Mouse (Mus musculus): ENCODE data around the gene Gpx1.

Gene Gpx1

DNA sequence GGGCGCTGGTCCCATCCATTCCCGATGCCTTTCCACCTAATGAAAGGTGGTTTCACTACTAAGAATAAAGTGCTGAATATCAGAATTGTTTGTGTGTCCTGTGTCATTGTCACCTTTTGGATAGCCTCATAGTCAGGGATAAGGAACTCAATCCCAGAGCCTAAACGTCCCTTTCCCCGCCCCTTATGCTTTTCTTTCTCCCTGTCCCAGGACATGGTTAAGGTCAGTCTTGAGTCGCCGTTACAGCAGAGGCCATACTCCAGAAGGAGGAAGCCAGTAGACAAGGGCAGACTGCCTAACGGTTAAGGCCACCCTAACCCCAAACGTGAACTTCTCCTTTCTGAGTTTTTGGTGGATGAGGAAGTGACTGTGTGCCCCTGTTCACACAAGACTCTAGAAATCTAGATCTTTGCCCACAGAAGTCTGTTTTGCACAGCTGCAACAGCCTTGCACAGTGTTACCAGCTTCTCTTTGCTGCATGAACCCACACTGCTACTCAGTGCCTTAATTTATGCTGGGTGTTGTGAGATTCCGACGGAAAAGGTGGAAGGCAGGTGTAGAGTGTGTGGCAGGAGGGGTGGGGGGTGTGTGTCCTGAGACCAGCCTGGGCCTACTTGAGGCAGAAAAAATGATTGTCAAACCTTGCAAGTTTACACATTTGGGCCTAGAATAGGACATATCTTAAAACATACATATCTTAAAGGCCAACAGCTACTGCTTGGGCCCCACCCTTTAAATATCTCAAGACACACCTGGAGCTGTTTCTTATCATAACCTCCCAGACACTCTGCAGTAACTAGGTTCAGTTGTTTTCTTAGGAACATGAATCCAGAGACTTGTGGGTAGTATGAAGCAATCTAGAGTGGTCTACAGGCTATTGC is 1.8 kb downstream of the Gpx1 start:
- DNase-seq (ENCODE audit: low read depth) = peak; percentile 73

GRCm38 (mm10) chr9:108341139-108341475 is 2.4 kb downstream of the Gpx1 start:
- DNase-seq (ENCODE audit: low read depth) = no peak

- DNase-seq (ENCODE audit: low read depth) = no peak
Observed at GRCm38 (mm10) chr9:108341801-108342200, 3.1 kb downstream of the Gpx1 start.

GRCm38 (mm10) chr9:108342301-108342831 is 3.7 kb downstream of the Gpx1 start:
- DNase-seq (ENCODE audit: low read depth) = peak; percentile 44

DNA sequence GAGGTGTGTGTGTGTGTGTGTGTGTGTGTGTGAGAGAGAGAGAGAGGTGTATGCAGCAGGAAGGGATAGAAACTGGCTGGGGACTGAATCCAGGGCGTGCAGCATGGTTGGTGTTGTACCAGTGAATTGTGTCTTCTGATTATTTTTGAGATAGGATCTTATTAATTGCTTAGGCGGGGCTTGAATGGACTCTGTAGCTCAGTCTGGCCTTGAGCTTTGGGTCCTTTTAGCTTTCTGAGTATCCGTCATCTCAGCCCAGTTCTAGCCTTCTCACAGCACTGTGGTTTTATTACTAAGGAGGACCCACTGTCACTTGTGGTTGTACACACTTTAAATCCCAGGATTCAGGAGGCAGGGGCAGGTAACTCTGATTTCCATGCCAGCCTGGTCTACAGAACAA is 4.6 kb downstream of the Gpx1 start:
- no peak for DNase-seq (ENCODE audit: low read depth)

- DNase-seq (ENCODE audit: low read depth) = no peak
Observed at GRCm38 (mm10) chr9:108343835-108344234, 5.1 kb downstream of the Gpx1 start.

DNA sequence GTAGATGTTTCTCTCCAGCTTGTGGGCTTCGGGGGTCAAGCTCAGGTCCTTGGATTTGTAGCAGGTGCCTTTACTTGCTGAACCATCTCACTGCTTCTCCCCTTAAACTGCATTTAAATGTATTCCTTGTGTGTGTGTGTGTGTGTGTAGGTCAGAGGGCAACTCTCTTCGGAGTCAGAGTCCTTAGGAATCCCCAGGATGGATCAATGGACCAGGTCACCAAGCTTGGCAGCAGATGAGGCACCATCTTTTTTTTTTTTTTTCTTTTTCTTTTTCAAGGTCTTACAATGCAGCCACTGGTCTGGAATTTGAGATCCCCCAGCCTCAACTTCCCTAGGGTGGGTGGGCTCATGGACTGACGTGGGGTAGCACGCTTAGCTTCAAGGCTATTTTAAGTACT is 5.8 kb downstream of the Gpx1 start:
- no peak for DNase-seq (ENCODE audit: low read depth)

GRCm38 (mm10) chr9:108347024-108347423 is 8.3 kb downstream of the Gpx1 start:
- no peak for DNase-seq (ENCODE audit: low read depth)

GRCm38 (mm10) chr9:108347540-108348289 is 9.0 kb downstream of the Gpx1 start, which contains the start of gene Usp4:
Gene Usp4, plus strand, starts transcription at chr9:108347853.
- peak; percentile 62 for DNase-seq (ENCODE audit: low read depth)

- DNase-seq (ENCODE audit: low read depth) = no peak
Observed at GRCm38 (mm10) chr9:108348290-108348680, 9.6 kb downstream of the Gpx1 start.

- no peak for DNase-seq (ENCODE audit: low read depth)
Observed at GRCm38 (mm10) chr9:108349727-108350126, 11.0 kb downstream of the Gpx1 start.

- DNase-seq (ENCODE audit: low read depth) = no peak
Observed at GRCm38 (mm10) chr9:108378234-108378633, 39.5 kb downstream of the Gpx1 start.

DNA sequence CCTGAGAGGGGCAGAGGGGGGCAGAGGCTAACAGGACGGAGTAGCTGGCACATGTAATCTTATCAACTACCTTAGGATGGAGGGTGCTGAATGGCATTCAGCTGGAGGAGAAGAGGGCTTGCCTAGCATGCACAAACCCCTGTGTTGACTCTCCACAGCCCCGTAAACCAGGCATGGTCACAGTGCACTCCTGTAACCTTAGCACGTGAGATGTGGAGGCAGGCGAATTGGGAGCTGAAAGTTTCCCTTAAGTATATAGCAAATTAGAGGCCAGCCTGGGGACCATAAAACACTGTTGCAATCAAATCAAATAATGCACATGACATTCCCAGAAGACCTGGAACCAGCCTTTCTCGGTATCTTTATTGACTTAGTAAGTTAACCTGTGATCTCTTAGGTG is 40.0 kb downstream of the Gpx1 start:
- no peak for DNase-seq (ENCODE audit: low read depth)

DNA sequence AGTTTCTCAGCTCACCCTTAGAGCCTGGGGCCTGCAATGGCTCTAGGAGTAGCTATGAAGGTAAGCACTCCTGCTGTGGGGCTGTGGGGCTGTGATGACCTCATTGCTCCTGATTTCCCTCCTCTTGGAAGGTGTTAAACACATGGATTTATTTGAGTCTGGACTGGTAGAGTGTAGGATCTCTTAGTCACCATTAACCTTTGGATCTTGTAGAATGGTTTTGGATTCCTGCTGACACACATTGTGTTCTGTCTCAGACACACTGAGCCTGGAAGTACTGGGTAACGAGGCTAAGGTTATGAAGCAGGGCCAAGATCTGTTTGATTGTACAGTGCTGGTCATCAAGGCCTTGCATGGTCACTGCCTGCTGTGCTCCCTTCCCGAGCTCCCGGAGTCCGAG is 40.6 kb downstream of the Gpx1 start:
- DNase-seq (ENCODE audit: low read depth) = no peak

- no peak for DNase-seq (ENCODE audit: low read depth)
Observed at GRCm38 (mm10) chr9:108381382-108381781, 42.7 kb downstream of the Gpx1 start.

DNA sequence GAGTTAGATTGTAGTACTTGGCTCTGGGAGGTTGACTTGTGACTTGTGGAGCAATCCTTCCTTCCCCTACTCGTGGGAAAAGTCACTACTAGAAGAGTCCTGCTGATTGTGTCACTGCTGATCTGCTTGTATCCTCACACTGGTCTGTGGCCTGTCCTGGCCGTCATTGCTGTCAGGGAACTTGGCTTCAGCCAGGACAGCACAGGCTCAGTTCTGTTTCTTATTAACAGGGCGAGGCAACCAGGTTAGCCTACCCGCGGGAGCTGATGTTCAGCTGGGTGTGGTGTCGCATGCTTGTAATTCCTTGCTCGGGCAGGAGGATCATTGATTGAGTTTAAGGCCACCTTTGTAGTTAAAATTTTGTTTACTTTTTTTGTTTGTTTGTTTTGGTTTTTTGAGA is 46.3 kb downstream of the Gpx1 start:
- DNase-seq (ENCODE audit: low read depth) = no peak

GRCm38 (mm10) chr9:108386816-108387215 is 48.1 kb downstream of the Gpx1 start:
- no peak for DNase-seq (ENCODE audit: low read depth)

- DNase-seq (ENCODE audit: low read depth) = no peak
Observed at GRCm38 (mm10) chr9:108388601-108389000, 49.9 kb downstream of the Gpx1 start.

GRCm38 (mm10) chr9:108389220-108389619 is 50.5 kb downstream of the Gpx1 start:
- DNase-seq (ENCODE audit: low read depth) = no peak
